Mouse (Mus musculus) CH12F3 (cell line): ENCODE data around the gene Olfr1335.
"Not testable (repeated sequence)": the region's sequence is repeated elsewhere in the genome, so short reads cannot be mapped to it uniquely, and the experiment has no call there.

Experiments used
- in situ Hi-C: fragments of 300-500 bp; cut with MboI; formaldehyde crosslinking; loops from 2 replicates; pipeline ENCODE4 v1.14.3; 2020; ENCODE audit warnings: low sequenced_read_pairs

Olfr1335 gene

DNA sequence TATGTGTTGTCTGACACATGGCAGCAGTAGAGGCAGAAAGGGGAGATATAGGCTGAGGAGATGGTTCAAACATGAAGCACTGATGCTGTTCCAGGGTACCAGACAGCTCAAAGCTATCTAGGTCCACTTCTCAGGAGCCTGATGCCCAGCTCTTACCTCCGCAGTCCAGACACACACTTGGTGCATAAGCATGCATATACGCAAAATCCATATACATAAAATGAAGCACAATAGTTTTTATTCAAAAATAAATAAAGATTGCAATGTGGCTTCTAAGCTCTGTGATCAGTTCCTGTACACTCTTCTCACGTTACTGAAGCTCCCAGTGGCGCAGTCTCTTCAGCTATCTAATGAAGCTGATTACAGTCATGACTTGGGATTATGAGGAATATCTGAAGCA, at the start of gene Olfr1335:
TSS of gene Olfr1335 (minus strand) at position 101 of the 400 bp plus-strand sequence.
- in situ Hi-C loops, result no loop called here

DNA sequence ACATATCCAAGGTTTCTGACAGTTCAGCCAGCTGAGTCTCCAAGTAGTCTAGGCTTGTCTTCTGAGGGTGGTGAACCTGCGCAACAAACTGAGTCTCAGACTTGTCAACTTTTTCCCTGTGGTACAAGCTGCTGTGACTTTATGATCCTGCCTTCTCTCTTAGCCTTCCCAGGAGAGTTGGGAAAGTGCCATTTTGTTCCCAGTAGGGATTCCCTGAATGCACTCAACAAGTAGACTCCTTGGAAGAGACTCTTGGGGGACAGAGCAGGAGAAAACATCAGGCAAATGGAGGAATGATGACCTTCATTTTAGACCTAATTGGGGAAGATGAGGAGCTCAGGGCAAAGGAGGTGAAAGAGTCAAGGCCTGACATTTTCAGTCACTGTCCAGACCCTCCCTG, 26.4 kb upstream of the Olfr1335 start, which contains the start of gene Olfr1333:
TSS of gene Olfr1333 (minus strand) at position 101 of the 400 bp plus-strand sequence.
- in situ Hi-C loops, result no loop called here

DNA sequence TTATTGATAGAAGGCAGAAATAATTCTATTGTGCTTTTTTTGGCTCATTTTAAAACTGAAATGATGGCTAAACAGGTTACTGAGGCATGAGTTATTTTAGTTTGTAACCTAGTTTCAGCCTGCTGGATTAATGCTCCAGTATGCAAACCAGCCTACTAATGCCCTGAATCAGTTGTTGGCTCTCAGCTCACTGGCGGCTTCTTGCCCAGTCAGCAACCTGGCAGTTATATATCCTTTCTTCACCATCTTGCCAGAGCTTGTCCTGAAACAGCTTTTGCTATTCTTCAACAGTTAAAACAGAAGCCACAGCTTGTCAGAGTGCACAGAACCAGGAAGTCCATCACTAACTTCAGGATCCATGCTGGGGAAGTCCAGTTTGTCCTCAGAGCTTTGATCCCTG, 9.2 kb upstream of the Olfr1335 start:
- in situ Hi-C loops, result no loop called here

DNA sequence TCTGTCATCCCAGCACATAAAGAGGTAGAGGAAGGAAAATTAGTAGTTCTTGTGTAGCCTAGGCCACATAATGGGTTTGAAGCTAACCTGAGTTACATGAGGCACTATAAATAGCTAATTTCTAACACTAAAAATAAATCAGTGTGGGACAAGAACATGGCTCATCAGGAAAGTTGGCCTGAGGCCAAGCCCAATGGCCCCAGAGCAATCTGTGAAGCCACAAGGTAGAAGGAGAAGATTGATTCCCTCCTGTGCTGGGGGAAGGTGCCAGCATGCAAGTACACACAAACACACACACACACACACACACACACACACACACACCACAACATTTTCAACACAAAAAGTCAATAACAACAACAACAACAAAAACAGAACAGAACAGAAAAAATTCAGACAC, 16.9 kb downstream of the Olfr1335 start:
- in situ Hi-C loops, result not testable (repeated sequence)

DNA sequence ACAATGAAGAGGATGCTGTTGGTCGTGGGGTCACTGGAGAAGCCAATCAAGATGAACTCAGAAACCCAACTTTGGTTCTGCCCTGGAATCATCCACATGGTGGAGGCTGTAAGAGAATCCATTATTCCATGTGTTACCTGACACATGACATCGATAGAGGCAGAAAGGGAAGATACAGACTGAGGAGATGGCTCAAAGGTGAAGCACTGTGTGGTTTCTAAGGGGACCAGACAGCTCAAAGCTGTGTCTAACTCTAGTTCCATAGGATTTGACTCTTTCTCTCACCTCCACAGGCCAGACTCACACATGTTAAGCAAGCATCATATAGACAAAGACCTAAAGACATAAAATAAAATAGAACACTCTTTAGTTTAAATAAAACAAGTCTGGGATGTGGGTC, 27.3 kb downstream of the Olfr1335 start, which contains the start of gene Olfr1337:
TSS of gene Olfr1337 (minus strand) at position 101 of the 400 bp plus-strand sequence.
- in situ Hi-C loops, result no loop called here
